Mouse (Mus musculus) small intestine, adult 2 months (tissue): ENCODE results near the gene Nsdhl.

Experiments
- CTCF ChIP-seq: fragments of 200-500 bp; IDR thresholded peaks from 2 replicates; pipeline ENCODE4 v1.5.1; 2012; ENCODE audit warnings: low read depth, mild to moderate bottlenecking, control low read depth, inconsistent platforms, low read length, moderate library complexity, mixed read lengths; ENCODE audit not compliant: insufficient replicate concordance, insufficient read length; ENCODE audit errors: extremely low read depth
- POLR2A ChIP-seq: fragments of 200-500 bp; IDR thresholded peaks from 2 replicates; pipeline ENCODE4 v1.6.1; 2012; ENCODE audit warnings: low read depth, mild to moderate bottlenecking, control low read depth, inconsistent platforms, low read length, moderate library complexity

- TF ChIP-seq CTCF (peak; percentile 82), POLR2A (peak; percentile 31; the same call in 1 of the 2 replicates)
These were observed 89.5 kb downstream of the Nsdhl start for GRCm38 (mm10) chrX:73007597-73008479.
